Mouse (Mus musculus): ENCODE measurements around the gene P3h3. TPM values are rescaled to one million over a fixed set of nuclear protein-coding genes. Genes with fewer than 3 reads are reported as not detected.
"Not testable (repeated sequence)": the region's sequence is repeated elsewhere in the genome, so short reads cannot be mapped to it uniquely, and the experiment has no call there.

The P3h3 gene
- polyA plus RNA-seq, 1 experiment = 8.7 TPM

- 42% methylated on average over 15 of the region's 15 CpGs for WGBS
- Histone ChIP-seq H3K27ac (ENCODE audit: insufficient read depth, low read depth, low read length) (no peak within 1 kb of the TSS), H3K27me3 (ENCODE audit: control insufficient read depth, insufficient read depth, low read length) (no peaks in the 10 kb centered on the region), H3K36me3 (ENCODE audit: control insufficient read depth, insufficient read depth, low read length) (no peaks in the 10 kb centered on the region), H3K4me3 (ENCODE audit: low read depth, low read length) (no peak within 1 kb of the TSS), H3K4me1 (ENCODE audit: control insufficient read depth, insufficient read depth, insufficient read length, low read length) (no peaks in the 10 kb centered on the region)
- TF ChIP-seq POLR2A (IDR thresholded peaks at IDR 0.05; ENCODE audit: low read depth, low read length) (no peak), CTCF (IDR thresholded peaks at IDR 0.05; ENCODE audit: extremely low read depth, insufficient read length, insufficient replicate concordance, low read depth, low read length) (no peak)
These were observed 17.0 kb downstream of the P3h3 start, which contains the start of gene Gnb3 for GRCm38 (mm10) chr6:124840241-124841167. TSS of gene Gnb3 (minus strand) at chr6:124840275.

- TF ChIP-seq CTCF (IDR thresholded peaks at IDR 0.05; ENCODE audit: extremely low read depth, insufficient read length, insufficient replicate concordance, low read depth, low read length) (no peak), POLR2A (IDR thresholded peaks at IDR 0.05; ENCODE audit: low read depth, low read length) (no peak)
- no peak overlapping the region for H3K27ac ChIP-seq (ENCODE audit: insufficient read depth, low read depth, low read length)
- no peaks in the 10 kb centered on the region for H3K4me1 ChIP-seq (ENCODE audit: control insufficient read depth, insufficient read depth, insufficient read length, low read length)
- H3K4me3 ChIP-seq (ENCODE audit: low read depth, low read length) = no peak overlapping the region
- WGBS = 21% methylated on average over 8 of the region's 8 CpGs
- H3K36me3 ChIP-seq (ENCODE audit: control insufficient read depth, insufficient read depth, low read length) = no peaks in the 10 kb centered on the region
- H3K27me3 ChIP-seq (ENCODE audit: control insufficient read depth, insufficient read depth, low read length) = no peaks in the 10 kb centered on the region
These were observed 17.7 kb downstream of the P3h3 start for GRCm38 (mm10) chr6:124839805-124840204.

- TF ChIP-seq CTCF (IDR thresholded peaks at IDR 0.05; ENCODE audit: extremely low read depth, insufficient read length, insufficient replicate concordance, low read depth, low read length) (no peak), POLR2A (IDR thresholded peaks at IDR 0.05; ENCODE audit: low read depth, low read length) (no peak)
- H3K4me1 ChIP-seq (ENCODE audit: control insufficient read depth, insufficient read depth, insufficient read length, low read length) = no peaks in the 10 kb centered on the region
- 69% methylated on average over 7 of the region's 7 CpGs for WGBS
These were observed 21.1 kb downstream of the P3h3 start for GRCm38 (mm10) chr6:124836411-124836810.

GRCm38 (mm10) chr6:124835531-124835930, 22.0 kb downstream of the P3h3 start:
- TF ChIP-seq POLR2A (IDR thresholded peaks at IDR 0.05; ENCODE audit: low read depth, low read length) = no peak
- TF ChIP-seq CTCF (IDR thresholded peaks at IDR 0.05; ENCODE audit: extremely low read depth, insufficient read length, insufficient replicate concordance, low read depth, low read length) = no peak
- peaks cover 1% of the 10 kb centered on the region; the same call in 1 of the 2 replicates for H3K36me3 ChIP-seq (ENCODE audit: control insufficient read depth, insufficient read depth, low read length)
- no peak overlapping the region for H3K27ac ChIP-seq (ENCODE audit: insufficient read depth, low read depth, low read length)
- no peaks in the 10 kb centered on the region for H3K4me1 ChIP-seq (ENCODE audit: control insufficient read depth, insufficient read depth, insufficient read length, low read length)
- H3K27me3 ChIP-seq (ENCODE audit: control insufficient read depth, insufficient read depth, low read length) = no peaks in the 10 kb centered on the region
- 86% methylated on average over 10 of the region's 10 CpGs for WGBS
- H3K4me3 ChIP-seq (ENCODE audit: low read depth, low read length) = no peak overlapping the region

More at GRCm38 (mm10) chr6:124836411-124836810, 21.1 kb downstream of the P3h3 start:
- H3K4me3 ChIP-seq (ENCODE audit: low read depth, low read length) = no peak overlapping the region
- H3K27ac ChIP-seq (ENCODE audit: insufficient read depth, low read depth, low read length) = no peak overlapping the region
- H3K36me3 ChIP-seq (ENCODE audit: control insufficient read depth, insufficient read depth, low read length) = peaks cover 1% of the 10 kb centered on the region; the same call in 1 of the 2 replicates
- no peaks in the 10 kb centered on the region for H3K27me3 ChIP-seq (ENCODE audit: control insufficient read depth, insufficient read depth, low read length)

GRCm38 (mm10) chr6:124834512-124835081, 23.0 kb downstream of the P3h3 start:
- Histone ChIP-seq H3K36me3 (ENCODE audit: control insufficient read depth, insufficient read depth, low read length) (peaks cover 1% of the 10 kb centered on the region; the same call in 1 of the 2 replicates), H3K27ac (ENCODE audit: insufficient read depth, low read depth, low read length) (no peak overlapping the region), H3K4me1 (ENCODE audit: control insufficient read depth, insufficient read depth, insufficient read length, low read length) (peaks cover 3% of the 10 kb centered on the region), H3K4me3 (ENCODE audit: low read depth, low read length) (no peak overlapping the region), H3K27me3 (ENCODE audit: control insufficient read depth, insufficient read depth, low read length) (no peaks in the 10 kb centered on the region)
- TF ChIP-seq POLR2A (IDR thresholded peaks at IDR 0.05; ENCODE audit: low read depth, low read length) (no peak), CTCF (IDR thresholded peaks at IDR 0.05; ENCODE audit: extremely low read depth, insufficient read length, insufficient replicate concordance, low read depth, low read length) (no peak)
- WGBS = 73% methylated on average over 6 of the region's 6 CpGs

- 88% methylated on average over 8 of the region's 8 CpGs for WGBS
- peaks cover 1% of the 10 kb centered on the region; the same call in 1 of the 2 replicates for H3K36me3 ChIP-seq (ENCODE audit: control insufficient read depth, insufficient read depth, low read length)
- no peak overlapping the region for H3K4me3 ChIP-seq (ENCODE audit: low read depth, low read length)
- no peak for TF ChIP-seq POLR2A (IDR thresholded peaks at IDR 0.05; ENCODE audit: low read depth, low read length)
- TF ChIP-seq CTCF (IDR thresholded peaks at IDR 0.05; ENCODE audit: extremely low read depth, insufficient read length, insufficient replicate concordance, low read depth, low read length) = no peak
- peaks cover 9% of the 10 kb centered on the region for H3K4me1 ChIP-seq (ENCODE audit: control insufficient read depth, insufficient read depth, insufficient read length, low read length)
- H3K27ac ChIP-seq (ENCODE audit: insufficient read depth, low read depth, low read length) = no peak overlapping the region
- H3K27me3 ChIP-seq (ENCODE audit: control insufficient read depth, insufficient read depth, low read length) = no peaks in the 10 kb centered on the region
These were observed 25.9 kb downstream of the P3h3 start for GRCm38 (mm10) chr6:124831649-124832048.

GRCm38 (mm10) chr6:124831199-124831598, 26.4 kb downstream of the P3h3 start:
- not testable (repeated sequence) for H3K4me3 ChIP-seq (ENCODE audit: low read depth, low read length); H3K27me3 ChIP-seq (ENCODE audit: control insufficient read depth, insufficient read depth, low read length); H3K27ac ChIP-seq (ENCODE audit: insufficient read depth, low read depth, low read length); H3K36me3 ChIP-seq (ENCODE audit: control insufficient read depth, insufficient read depth, low read length); H3K4me1 ChIP-seq (ENCODE audit: control insufficient read depth, insufficient read depth, insufficient read length, low read length)
- 92% methylated on average over 4 of the region's 4 CpGs for WGBS
